Mouse (Mus musculus): ENCODE data around the gene Nos1. TPM values are rescaled to one million over a fixed set of nuclear protein-coding genes. Genes with fewer than 3 reads are reported as not detected.

The Nos1 gene
- polyA plus RNA-seq, 1 experiment: 0.06 TPM

DNA sequence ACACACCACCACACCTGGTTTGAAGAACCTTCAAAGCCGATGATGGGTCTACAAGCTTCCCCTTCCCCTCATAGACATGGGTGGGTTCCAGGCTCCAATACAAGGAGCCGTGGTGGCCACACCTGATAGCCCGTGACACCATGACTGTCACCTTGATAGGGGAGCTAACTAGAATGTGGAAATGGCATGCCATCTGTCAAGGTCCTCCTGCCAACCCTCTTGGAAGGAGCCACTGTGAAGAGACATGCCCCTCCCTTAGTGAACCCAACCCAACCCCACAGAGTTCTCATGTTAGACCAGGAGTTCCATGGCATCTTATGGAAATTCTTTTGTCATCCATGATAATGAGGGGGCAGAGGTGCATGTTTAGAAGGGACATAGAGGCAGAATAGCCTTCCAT lies 156.4 kb downstream of the Nos1 start:
- Histone ChIP-seq H3K4me3 (replicated peaks) (no peak overlapping the region), H3K36me3 (replicated peaks; ENCODE audit: low read length) (no peaks in the 10 kb centered on the region), H3K9me3 (peaks cover 5% of the 10 kb centered on the region; the same call in 1 of the 2 replicates), H3K4me1 (peaks cover 14% of the 10 kb centered on the region), H3K27me3 (replicated peaks) (peaks cover 43% of the 10 kb centered on the region)
- TF ChIP-seq FLI1 (IDR thresholded peaks at IDR 0.05; ENCODE audit: low read length) (no peak), GATA1 (IDR thresholded peaks at IDR 0.05; ENCODE audit: borderline replicate concordance, low read length) (no peak)

DNA sequence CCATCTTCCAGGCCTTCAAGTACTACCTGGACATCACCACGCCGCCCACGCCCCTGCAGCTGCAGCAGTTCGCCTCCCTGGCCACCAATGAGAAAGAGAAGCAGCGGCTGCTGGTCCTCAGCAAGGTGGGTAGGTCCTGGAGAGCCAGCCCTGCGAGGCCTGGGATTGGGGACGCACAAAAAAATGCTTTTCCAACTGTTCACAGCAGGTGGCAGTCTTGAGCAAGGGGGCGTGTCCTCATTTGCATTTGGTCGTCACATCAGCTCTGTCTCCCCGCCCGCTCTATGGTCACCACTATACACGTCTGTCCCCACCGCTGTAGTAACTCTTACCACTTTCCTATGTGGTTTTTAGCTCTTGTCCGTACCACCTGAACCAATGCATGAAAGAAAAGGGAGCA lies 157.3 kb downstream of the Nos1 start:
- H3K4me1 ChIP-seq: peaks cover 9% of the 10 kb centered on the region
- peaks cover 43% of the 10 kb centered on the region for H3K27me3 ChIP-seq (replicated peaks)
- peaks cover 5% of the 10 kb centered on the region; the same call in 1 of the 2 replicates for H3K9me3 ChIP-seq
- H3K4me3 ChIP-seq (replicated peaks): peak overlapping the region; percentile 87
- no peaks in the 10 kb centered on the region for H3K36me3 ChIP-seq (replicated peaks; ENCODE audit: low read length)
- no peak for TF ChIP-seq GATA1 (IDR thresholded peaks at IDR 0.05; ENCODE audit: borderline replicate concordance, low read length)
- no peak for TF ChIP-seq FLI1 (IDR thresholded peaks at IDR 0.05; ENCODE audit: low read length)

DNA sequence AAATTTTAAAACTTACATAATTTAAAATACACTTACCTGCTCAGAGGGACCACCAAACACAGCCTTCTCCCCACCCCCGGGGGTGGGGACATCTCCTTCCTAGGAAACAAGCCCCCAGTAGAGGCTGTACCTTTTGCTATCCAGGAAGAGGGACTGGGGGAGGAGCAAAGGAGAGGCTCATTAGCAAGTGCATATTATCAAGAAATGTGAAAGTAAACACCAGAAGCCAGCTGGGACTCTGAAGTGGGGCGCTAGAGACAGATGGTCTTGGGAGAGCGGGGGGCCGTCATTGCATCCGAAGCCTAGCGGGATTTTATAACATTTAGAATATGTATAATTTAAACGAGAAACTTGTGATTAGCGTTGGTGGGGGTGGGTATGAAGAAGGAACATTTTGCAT lies 158.6 kb downstream of the Nos1 start:
- peaks cover 46% of the 10 kb centered on the region for H3K27me3 ChIP-seq (replicated peaks)
- no peaks in the 10 kb centered on the region for H3K36me3 ChIP-seq (replicated peaks; ENCODE audit: low read length)
- peaks cover 5% of the 10 kb centered on the region; the same call in 1 of the 2 replicates for H3K9me3 ChIP-seq
- TF ChIP-seq GATA1 (IDR thresholded peaks at IDR 0.05; ENCODE audit: borderline replicate concordance, low read length) (no peak), FLI1 (IDR thresholded peaks at IDR 0.05; ENCODE audit: low read length) (no peak)
- H3K4me3 ChIP-seq (replicated peaks): no peak overlapping the region
- H3K4me1 ChIP-seq: peaks cover 9% of the 10 kb centered on the region

GRCm38 (mm10) chr5:117941552-117941951 lies 160.7 kb downstream of the Nos1 start:
- Histone ChIP-seq H3K4me3 (replicated peaks) (no peak overlapping the region), H3K9me3 (peaks cover 5% of the 10 kb centered on the region; the same call in 1 of the 2 replicates), H3K27me3 (replicated peaks) (peaks cover 33% of the 10 kb centered on the region), H3K4me1 (peaks cover 9% of the 10 kb centered on the region), H3K36me3 (replicated peaks; ENCODE audit: low read length) (no peaks in the 10 kb centered on the region)
- TF ChIP-seq GATA1 (IDR thresholded peaks at IDR 0.05; ENCODE audit: borderline replicate concordance, low read length) (no peak), FLI1 (IDR thresholded peaks at IDR 0.05; ENCODE audit: low read length) (no peak)

- Histone ChIP-seq H3K27me3 (replicated peaks) (peaks cover 42% of the 10 kb centered on the region), H3K4me1 (no peaks in the 10 kb centered on the region), H3K4me3 (replicated peaks) (no peak overlapping the region), H3K36me3 (replicated peaks; ENCODE audit: low read length) (no peaks in the 10 kb centered on the region), H3K9me3 (0 out of 2 replicates have a peak, but pooled peaks cover under 1% of the 10 kb centered on the region)
- TF ChIP-seq FLI1 (IDR thresholded peaks at IDR 0.05; ENCODE audit: low read length) (no peak), GATA1 (IDR thresholded peaks at IDR 0.05; ENCODE audit: borderline replicate concordance, low read length) (no peak)
Measured at GRCm38 (mm10) chr5:117946605-117947004, 165.8 kb downstream of the Nos1 start.

DNA sequence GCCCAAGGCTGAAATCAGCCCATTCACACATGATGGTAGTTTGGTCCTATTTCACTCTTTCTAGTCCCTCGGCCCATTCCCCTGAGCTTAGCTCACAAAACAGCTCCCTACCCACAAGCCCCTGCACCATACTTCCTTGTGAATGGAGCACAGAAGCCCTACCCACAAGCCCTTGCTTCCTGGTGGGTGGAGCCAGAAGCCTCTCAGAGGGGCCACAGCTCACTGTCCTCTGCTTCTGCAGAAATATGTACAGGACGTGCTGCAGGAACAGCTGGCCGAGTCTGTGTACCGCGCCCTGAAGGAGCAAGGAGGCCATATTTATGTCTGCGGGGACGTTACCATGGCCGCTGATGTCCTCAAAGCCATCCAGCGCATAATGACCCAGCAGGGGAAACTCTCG lies 168.6 kb downstream of the Nos1 start:
- Histone ChIP-seq H3K36me3 (replicated peaks; ENCODE audit: low read length) (no peaks in the 10 kb centered on the region), H3K4me1 (peaks cover 7% of the 10 kb centered on the region), H3K4me3 (replicated peaks) (no peak overlapping the region), H3K9me3 (no peaks in the 10 kb centered on the region), H3K27me3 (replicated peaks) (peaks cover 46% of the 10 kb centered on the region)
- no peak for TF ChIP-seq GATA1 (IDR thresholded peaks at IDR 0.05; ENCODE audit: borderline replicate concordance, low read length)
- no peak for TF ChIP-seq FLI1 (IDR thresholded peaks at IDR 0.05; ENCODE audit: low read length)

DNA sequence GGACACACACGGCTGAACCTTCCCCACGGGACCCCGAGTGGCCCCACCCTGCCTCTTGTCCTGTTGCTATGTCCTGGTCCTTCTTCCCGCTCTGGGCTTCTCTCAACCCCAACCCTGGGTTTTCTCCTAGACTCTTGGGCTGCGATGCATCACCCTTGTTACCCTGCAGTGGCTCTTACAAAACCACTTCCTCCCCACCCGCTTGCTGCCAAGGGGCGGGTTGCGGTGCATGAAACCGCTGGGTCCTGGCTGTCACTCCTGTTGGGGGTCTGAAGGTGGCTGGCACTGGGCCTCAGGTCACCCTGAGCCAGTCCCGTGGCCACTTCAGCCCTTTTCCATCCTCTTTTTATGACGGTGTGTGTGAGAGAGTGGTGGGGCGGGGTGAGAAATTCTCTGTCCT lies 173.1 kb downstream of the Nos1 start:
- TF ChIP-seq FLI1 (IDR thresholded peaks at IDR 0.05; ENCODE audit: low read length) (no peak), GATA1 (IDR thresholded peaks at IDR 0.05; ENCODE audit: borderline replicate concordance, low read length) (no peak)
- Histone ChIP-seq H3K4me1 (peaks cover 10% of the 10 kb centered on the region), H3K4me3 (replicated peaks) (no peak overlapping the region), H3K36me3 (replicated peaks; ENCODE audit: low read length) (no peaks in the 10 kb centered on the region), H3K27me3 (replicated peaks) (peaks cover 53% of the 10 kb centered on the region), H3K9me3 (no peaks in the 10 kb centered on the region)

GRCm38 (mm10) chr5:117954429-117954828 lies 173.6 kb downstream of the Nos1 start:
- Histone ChIP-seq H3K9me3 (no peaks in the 10 kb centered on the region), H3K36me3 (replicated peaks; ENCODE audit: low read length) (no peaks in the 10 kb centered on the region), H3K4me1 (peaks cover 10% of the 10 kb centered on the region), H3K4me3 (replicated peaks) (no peak overlapping the region), H3K27me3 (replicated peaks) (peaks cover 56% of the 10 kb centered on the region)
- TF ChIP-seq GATA1 (IDR thresholded peaks at IDR 0.05; ENCODE audit: borderline replicate concordance, low read length): no peak
- no peak for TF ChIP-seq FLI1 (IDR thresholded peaks at IDR 0.05; ENCODE audit: low read length)

DNA sequence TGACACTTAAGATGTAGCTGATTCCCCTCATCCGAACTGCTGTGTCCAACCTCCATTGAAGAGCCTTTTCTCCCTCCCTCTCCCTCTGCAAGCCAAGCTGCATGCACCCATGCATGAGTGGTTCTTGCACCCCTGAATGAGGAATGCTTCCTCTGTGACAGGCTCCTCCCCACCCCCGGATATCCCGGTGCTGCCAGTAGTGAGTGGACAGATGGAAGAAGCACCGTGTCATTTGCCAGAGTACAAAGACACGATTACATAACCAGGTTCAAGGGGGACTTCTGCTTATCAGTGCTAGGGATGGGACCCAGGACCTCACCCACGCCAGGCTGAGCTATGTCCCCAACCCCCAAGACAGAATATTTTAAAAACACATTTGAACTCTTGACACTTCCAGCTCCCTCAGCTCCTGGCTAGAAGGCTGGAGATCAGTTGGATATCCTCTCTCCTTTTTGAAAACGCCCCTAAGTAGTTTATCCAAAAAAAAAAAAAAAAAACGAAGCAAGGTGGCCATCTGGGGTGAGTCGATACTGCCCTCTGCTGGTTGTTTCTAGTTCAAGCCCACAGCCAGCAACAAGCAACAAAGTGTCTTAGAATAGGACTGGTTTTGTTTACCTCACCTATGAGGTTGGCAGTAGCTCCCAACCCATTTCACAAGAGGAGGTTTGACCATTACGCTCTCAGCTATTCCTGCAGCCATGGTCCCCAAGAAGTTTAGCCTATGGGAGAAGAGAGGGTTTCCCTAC lies 175.0 kb downstream of the Nos1 start:
- no peaks in the 10 kb centered on the region for H3K9me3 ChIP-seq
- H3K27me3 ChIP-seq (replicated peaks): peaks cover 60% of the 10 kb centered on the region
- H3K4me1 ChIP-seq: peaks cover 10% of the 10 kb centered on the region
- no peak for TF ChIP-seq GATA1 (IDR thresholded peaks at IDR 0.05; ENCODE audit: borderline replicate concordance, low read length)
- H3K36me3 ChIP-seq (replicated peaks; ENCODE audit: low read length): no peaks in the 10 kb centered on the region
- H3K4me3 ChIP-seq (replicated peaks): no peak overlapping the region

DNA sequence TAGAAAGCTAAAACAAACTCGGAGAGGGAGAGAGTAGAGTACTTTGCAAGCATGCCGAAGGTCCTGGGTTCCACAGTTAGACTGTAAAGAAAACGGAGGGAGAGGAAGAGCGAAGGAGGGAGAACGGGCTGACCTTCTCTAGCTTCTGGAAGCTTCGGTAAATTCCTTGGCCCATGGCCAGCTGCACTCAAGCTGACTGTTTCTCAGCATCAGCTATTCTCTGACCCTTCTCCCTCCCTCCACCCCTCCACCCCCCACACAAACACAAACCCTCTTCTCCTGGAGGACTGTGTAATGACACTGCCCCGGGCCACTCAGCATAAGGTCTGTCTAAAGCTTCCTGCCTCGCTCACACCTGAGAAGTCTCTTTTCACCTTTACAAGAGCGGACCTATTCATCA lies 183.9 kb downstream of the Nos1 start:
- H3K4me3 ChIP-seq (replicated peaks): no peak overlapping the region
- H3K36me3 ChIP-seq (replicated peaks; ENCODE audit: low read length): no peaks in the 10 kb centered on the region
- peaks cover 6% of the 10 kb centered on the region for H3K4me1 ChIP-seq
- H3K27me3 ChIP-seq (replicated peaks): peaks cover 55% of the 10 kb centered on the region
- peaks cover 7% of the 10 kb centered on the region; the same call in 1 of the 2 replicates for H3K9me3 ChIP-seq
- TF ChIP-seq FLI1 (IDR thresholded peaks at IDR 0.05; ENCODE audit: low read length) (no peak), GATA1 (IDR thresholded peaks at IDR 0.05; ENCODE audit: borderline replicate concordance, low read length) (no peak)

Data from megakaryocyte, embryonic 14.5 days (primary cell).